Mouse (Mus musculus): ENCODE results near the gene Ctcf. TPM values are rescaled to one million over a fixed set of nuclear protein-coding genes. Genes with fewer than 3 reads are reported as not detected.

Ctcf gene
- total and polyA plus RNA-seq, 2 experiments: 6.6 to 15.6 TPM

- Histone ChIP-seq H3K4me1 (ENCODE audit: control insufficient read depth, insufficient read depth, low read length) (no peaks in the 10 kb centered on the region), H3K27ac (replicated peaks; ENCODE audit: insufficient read depth, low read depth, low read length) (no peak overlapping the region), H3K36me3 (ENCODE audit: control insufficient read depth, insufficient read depth, low read length) (peaks cover 12% of the 10 kb centered on the region), H3K4me3 (ENCODE audit: insufficient read depth, low read depth, low read length) (no peak overlapping the region), H3K79me2 (ENCODE audit: control insufficient read depth, insufficient read depth, low read length) (no peaks in the 10 kb centered on the region), H3K27me3 (ENCODE audit: control insufficient read depth, insufficient read depth, low read length) (no peaks in the 10 kb centered on the region), H3K9ac (ENCODE audit: low read depth, low read length) (no peak overlapping the region)
- WGBS: 95% methylated on average over 19 of the region's 19 CpGs
- DNase-seq (ENCODE audit: extremely low read depth, low read depth, low spot score): no peak
- no peak for TF ChIP-seq POLR2A (IDR thresholded peaks at IDR 0.05; ENCODE audit: extremely low read depth, insufficient read depth, low read length)
- TF ChIP-seq CTCF (IDR thresholded peaks at IDR 0.05; ENCODE audit: low read depth, low read length): no peak
These were observed 17.3 kb upstream of the Ctcf start for GRCm38 (mm10) chr8:105618892-105619591.

DNA sequence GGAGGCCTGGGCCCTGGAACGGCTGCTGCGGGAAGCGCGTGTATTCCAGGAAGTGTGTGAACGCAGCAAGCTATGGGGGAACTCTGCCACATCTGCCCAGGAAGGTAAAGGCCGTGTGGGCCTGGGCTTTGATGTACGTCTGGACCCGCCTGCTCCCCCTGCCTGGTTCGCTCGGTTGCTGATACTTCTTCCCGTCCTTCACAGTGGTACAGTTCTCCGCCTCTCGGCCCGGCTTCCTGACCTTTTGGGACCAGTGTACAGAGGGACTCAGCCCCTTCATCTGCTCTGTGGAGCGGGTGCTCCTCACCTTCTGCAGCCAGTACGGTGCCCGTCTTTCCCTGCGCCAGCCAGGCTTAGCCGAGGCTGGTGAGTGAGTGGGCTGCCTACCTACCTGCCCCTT lies 16.2 kb upstream of the Ctcf start:
- Histone ChIP-seq H3K36me3 (ENCODE audit: control insufficient read depth, insufficient read depth, low read length) (peaks cover 9% of the 10 kb centered on the region), H3K79me2 (ENCODE audit: control insufficient read depth, insufficient read depth, low read length) (no peaks in the 10 kb centered on the region), H3K4me3 (ENCODE audit: insufficient read depth, low read depth, low read length) (no peak overlapping the region)

GRCm38 (mm10) chr8:105620946-105621720 lies 15.2 kb upstream of the Ctcf start:
- WGBS: 92% methylated on average over 21 of the region's 21 CpGs
- no peak overlapping the region for H3K4me3 ChIP-seq (ENCODE audit: insufficient read depth, low read depth, low read length)

More for the DNA sequence above, 16.2 kb upstream of the Ctcf start:
- 93% methylated on average over 19 of the region's 19 CpGs for WGBS
- H3K4me1 ChIP-seq (ENCODE audit: control insufficient read depth, insufficient read depth, low read length): no peaks in the 10 kb centered on the region
- no peak overlapping the region for H3K27ac ChIP-seq (replicated peaks; ENCODE audit: insufficient read depth, low read depth, low read length)
- no peak overlapping the region for H3K9ac ChIP-seq (ENCODE audit: low read depth, low read length)
- TF ChIP-seq POLR2A (IDR thresholded peaks at IDR 0.05; ENCODE audit: extremely low read depth, insufficient read depth, low read length) (no peak), CTCF (IDR thresholded peaks at IDR 0.05; ENCODE audit: low read depth, low read length) (no peak)
- H3K27me3 ChIP-seq (ENCODE audit: control insufficient read depth, insufficient read depth, low read length): no peaks in the 10 kb centered on the region
- no peak for DNase-seq (ENCODE audit: extremely low read depth, low read depth, low spot score)

GRCm38 (mm10) chr8:105621841-105622240 lies 14.5 kb upstream of the Ctcf start:
- Histone ChIP-seq H3K27ac (replicated peaks; ENCODE audit: insufficient read depth, low read depth, low read length) (no peak overlapping the region), H3K4me3 (ENCODE audit: insufficient read depth, low read depth, low read length) (no peak overlapping the region), H3K27me3 (ENCODE audit: control insufficient read depth, insufficient read depth, low read length) (no peaks in the 10 kb centered on the region), H3K79me2 (ENCODE audit: control insufficient read depth, insufficient read depth, low read length) (no peaks in the 10 kb centered on the region), H3K9ac (ENCODE audit: low read depth, low read length) (no peak overlapping the region), H3K4me1 (ENCODE audit: control insufficient read depth, insufficient read depth, low read length) (no peaks in the 10 kb centered on the region), H3K36me3 (ENCODE audit: control insufficient read depth, insufficient read depth, low read length) (peaks cover 3% of the 10 kb centered on the region; the same call in 1 of the 2 replicates)
- TF ChIP-seq POLR2A (IDR thresholded peaks at IDR 0.05; ENCODE audit: extremely low read depth, insufficient read depth, low read length) (no peak), CTCF (IDR thresholded peaks at IDR 0.05; ENCODE audit: low read depth, low read length) (no peak)
- DNase-seq (ENCODE audit: extremely low read depth, low read depth, low spot score): no peak
- WGBS: 84% methylated on average over 4 of the region's 4 CpGs

More at GRCm38 (mm10) chr8:105620946-105621720, 15.2 kb upstream of the Ctcf start:
- Histone ChIP-seq H3K79me2 (ENCODE audit: control insufficient read depth, insufficient read depth, low read length) (no peaks in the 10 kb centered on the region), H3K27me3 (ENCODE audit: control insufficient read depth, insufficient read depth, low read length) (no peaks in the 10 kb centered on the region), H3K27ac (replicated peaks; ENCODE audit: insufficient read depth, low read depth, low read length) (no peak overlapping the region), H3K36me3 (ENCODE audit: control insufficient read depth, insufficient read depth, low read length) (peaks cover 6% of the 10 kb centered on the region; the same call in 1 of the 2 replicates), H3K4me1 (ENCODE audit: control insufficient read depth, insufficient read depth, low read length) (no peaks in the 10 kb centered on the region), H3K9ac (ENCODE audit: low read depth, low read length) (no peak overlapping the region)
- no peak for TF ChIP-seq CTCF (IDR thresholded peaks at IDR 0.05; ENCODE audit: low read depth, low read length)
- no peak for TF ChIP-seq POLR2A (IDR thresholded peaks at IDR 0.05; ENCODE audit: extremely low read depth, insufficient read depth, low read length)
- DNase-seq (ENCODE audit: extremely low read depth, low read depth, low spot score): no peak

GRCm38 (mm10) chr8:105622421-105622920 lies 13.9 kb upstream of the Ctcf start:
- no peaks in the 10 kb centered on the region for H3K4me1 ChIP-seq (ENCODE audit: control insufficient read depth, insufficient read depth, low read length)
- H3K27me3 ChIP-seq (ENCODE audit: control insufficient read depth, insufficient read depth, low read length): no peaks in the 10 kb centered on the region
- TF ChIP-seq CTCF (IDR thresholded peaks at IDR 0.05; ENCODE audit: low read depth, low read length) (peak; percentile 100), POLR2A (IDR thresholded peaks at IDR 0.05; ENCODE audit: extremely low read depth, insufficient read depth, low read length) (no peak)
- peaks cover 3% of the 10 kb centered on the region; the same call in 1 of the 2 replicates for H3K36me3 ChIP-seq (ENCODE audit: control insufficient read depth, insufficient read depth, low read length)
- no peak overlapping the region for H3K27ac ChIP-seq (replicated peaks; ENCODE audit: insufficient read depth, low read depth, low read length)
- no peak overlapping the region for H3K4me3 ChIP-seq (ENCODE audit: insufficient read depth, low read depth, low read length)
- no peaks in the 10 kb centered on the region for H3K79me2 ChIP-seq (ENCODE audit: control insufficient read depth, insufficient read depth, low read length)
- WGBS: 13% methylated on average over 8 of the region's 8 CpGs
- H3K9ac ChIP-seq (ENCODE audit: low read depth, low read length): no peak overlapping the region
- DNase-seq (ENCODE audit: extremely low read depth, low read depth, low spot score): peak; percentile 64
